Mouse (Mus musculus) stomach, postnatal 0 days (tissue): Measurements from ENCODE around the gene Ltbr. TPM values are rescaled to one million over a fixed set of nuclear protein-coding genes. Genes with fewer than 3 reads are reported as not detected.

ENCODE experiments used
- ATAC-seq: fragments of 200-750 bp; cut with Nextera tagmentation; 2 replicates; pipeline ENCODE4 v1.8.0; 2017; ENCODE audit not compliant: low FRiP score, low TSS enrichment
- DNase-seq: peaks from one replicate; pipeline ENCODE4 v3.0.0-alpha.2; 2016; ENCODE audit warnings: low spot score
- H3K27ac ChIP-seq: fragments of 300-500 bp; sonication (generic); replicated peaks from 2 replicates; pipeline ENCODE4 v1.5.1; 2014; ENCODE audit warnings: mild to moderate bottlenecking, control low read depth
- H3K27me3 ChIP-seq: fragments of 300-500 bp; sonication (generic); 2 replicates; pipeline ENCODE4 v1.6.1; 2014; ENCODE audit warnings: low read length; ENCODE audit not compliant: control insufficient read depth, insufficient read depth
- H3K36me3 ChIP-seq: fragments of 300-500 bp; sonication (generic); 2 replicates; pipeline ENCODE4 v1.6.1; 2014; ENCODE audit warnings: low read length, mixed read lengths; ENCODE audit not compliant: control insufficient read depth, insufficient read depth
- H3K4me1 ChIP-seq: fragments of 300-500 bp; sonication (generic); replicated peaks from 2 replicates; pipeline ENCODE4 v1.6.1; 2014; ENCODE audit warnings: antibody characterized with exemption; ENCODE audit not compliant: control insufficient read depth, insufficient read depth
- H3K4me2 ChIP-seq: fragments of 300-500 bp; sonication (generic); replicated peaks from 2 replicates; pipeline ENCODE4 v1.6.1; 2014; ENCODE audit warnings: low read depth, mild to moderate bottlenecking, control low read depth, moderate library complexity
- H3K4me3 ChIP-seq: fragments of 300-500 bp; sonication (generic); 2 replicates; pipeline ENCODE4 v1.5.1; 2014; ENCODE audit warnings: low read depth, low read length, control low read depth
- H3K9ac ChIP-seq: fragments of 300-500 bp; sonication (generic); 2 replicates; pipeline ENCODE4 v1.6.1; 2014; ENCODE audit warnings: mild to moderate bottlenecking, low read length, control low read depth, mixed read lengths
- H3K9me3 ChIP-seq: fragments of 300-500 bp; sonication (generic); 2 replicates; pipeline ENCODE4 v1.6.1; 2016; ENCODE audit warnings: low read length; ENCODE audit not compliant: control insufficient read depth
- CTCF ChIP-seq: IDR thresholded peaks from 2 replicates; pipeline ENCODE4 v1.5.1; 2016; ENCODE audit warnings: antibody characterized with exemption, low read depth, mild to moderate bottlenecking, moderate library complexity
- EP300 ChIP-seq: optimal IDR thresholded peaks from 2 replicates; pipeline ENCODE3; 2016; ENCODE audit warnings: antibody characterized with exemption
- WGBS: fragments of 180-500 bp; shearing (Covaris S2); extraction: QIAGEN DNeasy Blood & Tissue Kit; methylation state at CpG from one replicate; pipeline ENCODE4 v1.1.7; 2014; 5-methylcytosine and 5-hydroxymethylcytosine counted together
- polyA plus RNA-seq: library from polyadenylated mRNA; unstranded; fragments of >200 nt; fragmentation: Nextera tagmentation; extraction: Ambion mirVana; gene quantifications from 2 replicates; pipeline ENCODE4 v1.2.1, GENCODE M21; 2015

Ltbr gene
- 71.5 and 73.0 TPM in 2 replicates for polyA plus RNA-seq

DNA sequence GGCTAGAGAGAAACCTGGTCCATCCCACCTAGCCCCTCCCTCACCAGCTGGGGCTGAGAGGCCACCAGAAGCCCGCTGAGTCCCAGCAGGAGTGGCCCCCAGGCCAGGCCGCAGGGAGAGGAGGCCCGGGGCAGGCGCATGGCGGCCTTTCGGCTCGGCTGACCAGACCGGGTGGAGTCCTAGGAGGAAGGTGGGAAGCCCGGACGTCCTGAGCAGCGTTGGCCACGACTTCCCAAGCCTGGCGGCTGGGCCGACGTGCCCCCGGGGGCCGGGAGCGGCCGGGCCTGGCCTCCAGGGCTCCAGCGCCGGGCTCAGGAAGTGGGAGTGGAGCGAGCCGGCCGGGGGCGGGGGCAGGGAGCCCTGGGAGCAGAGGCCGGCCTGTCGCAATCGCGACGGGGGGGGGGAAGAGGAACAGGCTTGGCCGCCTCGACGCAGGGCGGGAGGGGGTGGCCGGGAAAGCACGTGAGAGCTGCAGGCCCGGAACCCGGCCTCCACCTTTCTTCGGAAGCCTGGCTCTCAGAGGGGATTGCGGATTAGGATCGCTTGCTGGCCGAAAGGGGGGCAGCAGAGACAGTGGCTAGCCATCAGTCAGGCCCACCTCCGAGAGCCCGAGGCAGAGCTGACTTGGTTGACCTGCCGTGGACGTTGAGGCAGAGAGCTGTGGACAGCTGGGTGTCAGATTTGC is at the start of gene Ltbr:
Gene Ltbr, minus strand, starts transcription at position 340 of the 685 bp plus-strand sequence.
- peaks cover 6% of the 10 kb centered on the region for H3K36me3 ChIP-seq
- DNase-seq (peak; percentile 98), ATAC-seq (peak; percentile 95)
- H3K27me3 ChIP-seq: no peaks in the 10 kb centered on the region
- WGBS: 3% methylated on average over 34 of the region's 46 CpGs
- peak within 1 kb of the TSS; percentile 89 for H3K4me2 ChIP-seq
- H3K4me3 ChIP-seq: peak within 1 kb of the TSS; percentile 84
- H3K9ac ChIP-seq: peak within 1 kb of the TSS; percentile 98
- no peaks in the 10 kb centered on the region for H3K9me3 ChIP-seq
- H3K27ac ChIP-seq: peak within 1 kb of the TSS; percentile 93
- peaks cover 19% of the 10 kb centered on the region for H3K4me1 ChIP-seq
- TF ChIP-seq CTCF: no peak
- TF ChIP-seq EP300: no peak

DNA sequence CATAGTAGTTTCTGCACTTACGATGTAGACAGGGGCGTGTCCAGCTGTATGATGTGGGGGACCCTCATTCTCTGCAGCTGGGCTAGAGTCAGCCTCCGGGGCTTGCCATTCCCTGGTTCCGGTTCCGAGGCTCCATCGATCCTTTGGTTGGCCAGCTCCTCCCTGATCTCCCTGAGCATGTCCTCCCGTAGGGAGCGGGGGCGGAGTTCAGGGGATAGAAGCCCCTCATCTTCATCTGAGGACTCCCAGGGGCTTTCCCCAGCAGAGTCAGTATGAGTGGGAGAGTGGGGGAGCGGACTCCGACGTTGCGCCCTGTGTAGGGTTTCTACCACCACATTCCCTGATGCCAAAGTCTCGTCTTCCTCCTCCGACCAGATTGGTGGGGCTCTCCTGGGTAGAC is 49.3 kb upstream of the Ltbr start:
- Histone ChIP-seq H3K9ac (peak overlapping the region; percentile 13; the same call in 1 of the 2 replicates), H3K9me3 (no peaks in the 10 kb centered on the region), H3K4me2 (no peak overlapping the region), H3K27me3 (no peaks in the 10 kb centered on the region), H3K4me3 (no peak overlapping the region), H3K4me1 (peaks cover 2% of the 10 kb centered on the region; the same call in 1 of the 2 replicates), H3K27ac (0 out of 2 replicates have a peak overlapping the region, but pooled peaks have one; percentile 13), H3K36me3 (peaks cover 36% of the 10 kb centered on the region)
- DNase-seq (no peak), ATAC-seq (no peak)
- TF ChIP-seq CTCF (no peak), EP300 (no peak)
- WGBS: 52% methylated on average over 15 of the region's 15 CpGs

- Histone ChIP-seq H3K4me3 (no peak overlapping the region), H3K27me3 (no peaks in the 10 kb centered on the region), H3K4me1 (peaks cover 2% of the 10 kb centered on the region; the same call in 1 of the 2 replicates), H3K4me2 (no peak overlapping the region), H3K36me3 (peaks cover 43% of the 10 kb centered on the region), H3K9ac (no peak overlapping the region), H3K9me3 (no peaks in the 10 kb centered on the region), H3K27ac (no peak overlapping the region)
- peak; percentile 27; the same call in 1 of the 2 replicates for ATAC-seq
- no peak for TF ChIP-seq EP300
- TF ChIP-seq CTCF: peak; percentile 67
- peak; percentile 61 for DNase-seq
- WGBS: 46% methylated on average over 38 of the region's 38 CpGs
Observed at GRCm38 (mm10) chr6:125361467-125362291, 48.0 kb upstream of the Ltbr start.

DNA sequence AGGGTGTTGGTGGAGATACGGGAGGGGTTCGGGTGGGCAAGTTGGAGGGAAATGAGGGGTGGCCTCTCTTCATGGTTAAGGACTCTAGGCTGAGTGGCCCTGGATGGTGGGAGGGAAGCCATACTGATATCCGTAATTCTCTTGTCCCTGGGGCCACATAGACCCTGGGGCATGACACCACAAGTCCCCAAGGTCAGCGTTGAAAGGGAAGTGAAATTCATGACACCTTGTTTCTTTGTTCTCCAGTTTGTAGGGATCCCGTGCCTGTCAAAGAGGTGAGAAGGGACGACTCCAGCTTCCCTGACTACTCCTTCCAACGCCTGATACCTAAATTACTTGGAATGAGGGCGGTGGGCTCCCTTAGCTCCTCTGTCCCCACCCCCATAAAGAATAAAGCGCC is 47.2 kb upstream of the Ltbr start:
- H3K27ac ChIP-seq: no peak overlapping the region
- DNase-seq (no peak), ATAC-seq (no peak)
- TF ChIP-seq CTCF (no peak), EP300 (no peak)
- peaks cover 43% of the 10 kb centered on the region for H3K36me3 ChIP-seq
- WGBS: 72% methylated on average over 9 of the region's 9 CpGs
- no peaks in the 10 kb centered on the region for H3K9me3 ChIP-seq
- H3K27me3 ChIP-seq: no peaks in the 10 kb centered on the region
- no peak overlapping the region for H3K9ac ChIP-seq
- H3K4me2 ChIP-seq: no peak overlapping the region
- H3K4me3 ChIP-seq: no peak overlapping the region
- peaks cover 3% of the 10 kb centered on the region for H3K4me1 ChIP-seq

DNA sequence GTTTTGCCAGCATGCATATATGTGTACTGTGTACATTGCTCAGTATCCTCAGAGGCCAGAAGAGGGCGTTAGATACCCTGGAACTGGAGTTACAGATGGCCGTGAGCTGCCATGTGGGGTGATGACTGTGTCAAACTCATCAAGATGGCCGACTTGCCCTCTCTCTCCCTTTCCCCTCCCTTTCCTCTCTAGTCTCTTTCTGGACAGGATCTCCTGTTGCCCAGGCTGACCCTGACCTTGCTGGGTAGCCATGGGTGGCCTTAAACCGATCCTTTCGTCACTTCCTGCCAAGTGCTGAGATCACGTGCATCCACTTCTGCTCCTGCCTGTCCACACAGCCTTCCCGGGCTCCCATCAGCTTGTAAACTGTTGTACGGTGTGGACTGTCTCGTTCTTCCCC is 46.3 kb upstream of the Ltbr start:
- Histone ChIP-seq H3K4me2 (no peak overlapping the region), H3K27ac (no peak overlapping the region), H3K9ac (no peak overlapping the region), H3K4me3 (no peak overlapping the region), H3K36me3 (peaks cover 43% of the 10 kb centered on the region), H3K4me1 (peaks cover 11% of the 10 kb centered on the region), H3K27me3 (no peaks in the 10 kb centered on the region), H3K9me3 (no peaks in the 10 kb centered on the region)
- ATAC-seq (no peak), DNase-seq (no peak)
- 51% methylated on average over 9 of the region's 9 CpGs for WGBS
- TF ChIP-seq EP300 (no peak), CTCF (peak; percentile 48)

DNA sequence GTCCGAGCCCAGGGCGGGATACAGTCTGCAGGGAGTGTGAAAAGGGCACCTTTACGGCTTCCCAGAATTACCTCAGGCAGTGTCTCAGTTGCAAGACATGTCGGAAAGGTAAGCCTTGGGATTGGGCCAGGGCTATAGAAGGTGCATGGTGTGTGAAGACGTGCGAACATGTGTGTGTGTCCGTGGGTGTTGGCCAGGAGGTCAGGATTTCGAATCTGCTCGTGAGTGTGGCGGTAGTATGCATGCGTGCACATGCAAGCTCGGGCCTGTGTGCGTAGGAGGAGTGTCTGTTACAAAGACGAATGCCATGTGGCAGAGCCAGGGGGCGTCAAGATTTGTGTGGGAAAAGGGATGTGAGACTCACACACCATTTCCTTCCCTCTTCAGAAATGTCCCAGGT is 43.6 kb upstream of the Ltbr start:
- peaks cover 42% of the 10 kb centered on the region for H3K36me3 ChIP-seq
- no peaks in the 10 kb centered on the region for H3K9me3 ChIP-seq
- no peaks in the 10 kb centered on the region for H3K27me3 ChIP-seq
- H3K4me1 ChIP-seq: peaks cover 18% of the 10 kb centered on the region
- TF ChIP-seq EP300 (no peak), CTCF (no peak)
- H3K9ac ChIP-seq: no peak overlapping the region; the same call in 1 of the 2 replicates
- no peak overlapping the region for H3K27ac ChIP-seq
- no peak overlapping the region for H3K4me3 ChIP-seq
- 67% methylated on average over 15 of the region's 15 CpGs for WGBS
- no peak overlapping the region for H3K4me2 ChIP-seq
- DNase-seq: no peak
- ATAC-seq: no peak
